Mouse (Mus musculus): ENCODE measurements around the gene Ccr6.
"Not testable (repeated sequence)": the region's sequence is repeated elsewhere in the genome, so short reads cannot be mapped to it uniquely, and the experiment has no call there.

The Ccr6 gene

GRCm38 (mm10) chr17:8233618-8234214 is 2.1 kb upstream of the Ccr6 start:
- no peak for DNase-seq (ENCODE audit: low spot score)

- no peak for DNase-seq (ENCODE audit: low spot score)
Measured at GRCm38 (mm10) chr17:8234537-8234936, 1.3 kb upstream of the Ccr6 start.

GRCm38 (mm10) chr17:8238012-8238710 is 2.3 kb downstream of the Ccr6 start:
- DNase-seq (ENCODE audit: low spot score): no peak

GRCm38 (mm10) chr17:8239561-8239960 is 3.7 kb downstream of the Ccr6 start:
- no peak for DNase-seq (ENCODE audit: low spot score)

GRCm38 (mm10) chr17:8240517-8240916 is 4.7 kb downstream of the Ccr6 start:
- DNase-seq (ENCODE audit: low spot score): no peak

GRCm38 (mm10) chr17:8241645-8242044 is 5.8 kb downstream of the Ccr6 start:
- DNase-seq (ENCODE audit: low spot score): no peak

- DNase-seq (ENCODE audit: low spot score): no peak
Measured at GRCm38 (mm10) chr17:8242186-8242585, 6.3 kb downstream of the Ccr6 start.

- no peak for DNase-seq (ENCODE audit: low spot score)
Measured at GRCm38 (mm10) chr17:8244124-8244523, 8.3 kb downstream of the Ccr6 start.

- DNase-seq (ENCODE audit: low spot score): no peak
Measured at GRCm38 (mm10) chr17:8246102-8246754, 10.4 kb downstream of the Ccr6 start.

GRCm38 (mm10) chr17:8251704-8252103 is 15.9 kb downstream of the Ccr6 start:
- no peak for DNase-seq (ENCODE audit: low spot score)

- DNase-seq (ENCODE audit: low spot score): no peak
Measured at GRCm38 (mm10) chr17:8254268-8254667, 18.4 kb downstream of the Ccr6 start.

GRCm38 (mm10) chr17:8254914-8255313 is 19.1 kb downstream of the Ccr6 start:
- no peak for DNase-seq (ENCODE audit: low spot score)

GRCm38 (mm10) chr17:8255583-8255982 is 19.7 kb downstream of the Ccr6 start:
- no peak for DNase-seq (ENCODE audit: low spot score)

- no peak for DNase-seq (ENCODE audit: low spot score)
Measured at GRCm38 (mm10) chr17:8256982-8257381, 21.1 kb downstream of the Ccr6 start.

GRCm38 (mm10) chr17:8264638-8265037 is 28.8 kb downstream of the Ccr6 start:
- not testable (repeated sequence) for DNase-seq (ENCODE audit: low spot score)

GRCm38 (mm10) chr17:8272054-8272749 is 36.4 kb downstream of the Ccr6 start:
- DNase-seq (ENCODE audit: low spot score): no peak

GRCm38 (mm10) chr17:8272951-8273350 is 37.1 kb downstream of the Ccr6 start:
- no peak for DNase-seq (ENCODE audit: low spot score)

GRCm38 (mm10) chr17:8276071-8276470 is 40.2 kb downstream of the Ccr6 start:
- no peak for DNase-seq (ENCODE audit: low spot score)

- no peak for DNase-seq (ENCODE audit: low spot score)
Measured at GRCm38 (mm10) chr17:8276680-8277079, 40.8 kb downstream of the Ccr6 start.

- no peak for DNase-seq (ENCODE audit: low spot score)
Measured at GRCm38 (mm10) chr17:8277266-8277665, 41.4 kb downstream of the Ccr6 start.

GRCm38 (mm10) chr17:8278356-8278755 is 42.5 kb downstream of the Ccr6 start:
- no peak for DNase-seq (ENCODE audit: low spot score)

- peak; percentile 86 for DNase-seq (ENCODE audit: low spot score)
Measured at GRCm38 (mm10) chr17:8282821-8283525, 47.1 kb downstream of the Ccr6 start, which contains the start of gene Mpc1. Mpc1 (plus strand) TSS chr17:8282904.
